Mouse (Mus musculus): ENCODE results near the gene Col25a1.
A peak's percentile ranks its signal among the peaks of the same experiment; 100 is the strongest.

Col25a1 gene

GRCm38 (mm10) chr3:130473211-130473768 lies 342.0 kb downstream of the Col25a1 start:
- DNase-seq (ENCODE audit: low spot score): peak; percentile 36

GRCm38 (mm10) chr3:130473970-130474369 lies 342.7 kb downstream of the Col25a1 start:
- no peak for DNase-seq (ENCODE audit: low spot score)

GRCm38 (mm10) chr3:130482513-130482912 lies 351.2 kb downstream of the Col25a1 start:
- no peak for DNase-seq (ENCODE audit: low spot score)

- no peak for DNase-seq (ENCODE audit: low spot score)
These were observed 357.5 kb downstream of the Col25a1 start for GRCm38 (mm10) chr3:130488839-130489238.

- no peak for DNase-seq (ENCODE audit: low spot score)
These were observed 362.9 kb downstream of the Col25a1 start for GRCm38 (mm10) chr3:130494192-130494591.

DNA sequence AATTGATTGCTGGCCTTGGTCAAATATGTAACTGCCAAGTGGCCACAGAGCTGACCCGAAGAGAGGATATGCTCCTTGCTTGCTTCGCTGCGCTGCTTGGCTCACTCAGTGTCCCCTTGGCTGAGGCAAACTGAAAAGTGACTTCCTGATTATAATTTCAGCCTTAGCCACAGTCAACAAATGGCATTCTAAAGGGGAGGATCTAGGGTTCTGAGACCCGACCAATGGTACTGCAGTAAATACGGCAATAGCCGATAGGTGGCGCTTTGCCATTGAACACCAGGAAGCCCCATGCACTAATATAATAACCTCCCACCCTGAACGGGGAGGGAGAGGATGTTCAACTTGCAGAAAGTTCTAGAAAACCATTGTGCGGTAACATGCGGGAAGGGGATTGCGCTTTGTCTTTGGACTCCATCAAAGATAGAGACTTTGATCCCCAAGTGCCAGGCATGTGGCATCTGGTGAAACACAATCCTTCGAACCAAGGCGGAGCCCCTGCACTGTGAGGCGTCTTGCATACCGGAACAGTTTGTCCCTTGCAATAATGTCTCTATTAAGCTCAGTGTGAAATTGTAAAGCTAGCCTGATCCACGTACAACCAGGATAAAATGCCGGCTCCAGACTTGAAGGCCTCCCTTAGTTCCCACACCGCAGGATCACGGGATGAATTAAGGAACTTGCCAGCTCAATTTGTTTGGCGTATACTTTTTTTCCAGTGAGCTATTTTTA lies 363.5 kb downstream of the Col25a1 start:
- DNase-seq (ENCODE audit: low spot score): peak; percentile 53

DNA sequence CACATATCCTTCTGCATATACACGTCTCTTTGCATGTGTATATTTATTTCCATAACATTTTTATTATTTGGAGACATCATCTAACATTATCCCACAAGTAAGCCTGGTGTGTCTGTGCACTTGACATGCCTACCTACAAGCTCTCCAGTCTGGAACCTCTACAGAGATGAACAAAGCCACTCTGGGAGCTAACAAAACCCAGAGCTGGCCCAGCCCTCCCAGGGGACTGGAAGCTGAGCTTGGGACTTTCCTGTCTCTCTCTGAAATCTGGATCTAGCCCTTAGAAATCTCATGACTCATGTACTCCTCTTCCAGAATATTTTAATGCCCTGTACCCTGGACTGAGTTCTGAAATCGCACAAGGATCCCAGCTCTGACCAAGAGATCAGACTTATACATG lies 365.7 kb downstream of the Col25a1 start:
- DNase-seq (ENCODE audit: low spot score): no peak

DNA sequence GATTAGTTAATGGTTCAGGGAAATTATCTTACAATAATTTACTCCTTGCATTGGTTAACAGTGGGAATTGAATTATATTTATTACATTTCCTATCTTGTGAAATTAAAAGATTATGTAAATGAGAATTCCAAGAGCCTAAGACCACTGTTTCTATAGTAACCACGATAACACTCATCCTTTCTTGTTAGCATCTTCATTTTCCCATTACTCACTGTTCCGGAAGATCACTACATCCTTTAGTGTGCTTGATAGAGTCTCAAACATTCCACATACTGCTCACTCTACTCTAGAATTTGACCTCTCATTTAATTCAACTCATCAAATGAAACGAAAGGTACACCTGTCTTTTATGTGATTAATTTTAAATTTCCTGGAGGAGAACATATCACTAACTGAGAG lies 370.4 kb downstream of the Col25a1 start:
- no peak for DNase-seq (ENCODE audit: low spot score)

GRCm38 (mm10) chr3:130508330-130508729 lies 377.0 kb downstream of the Col25a1 start:
- DNase-seq (ENCODE audit: low spot score): no peak

- DNase-seq (ENCODE audit: low spot score): no peak
These were observed 387.2 kb downstream of the Col25a1 start for GRCm38 (mm10) chr3:130518457-130518879.

GRCm38 (mm10) chr3:130521834-130522476 lies 390.7 kb downstream of the Col25a1 start:
- DNase-seq (ENCODE audit: low spot score): no peak

DNA sequence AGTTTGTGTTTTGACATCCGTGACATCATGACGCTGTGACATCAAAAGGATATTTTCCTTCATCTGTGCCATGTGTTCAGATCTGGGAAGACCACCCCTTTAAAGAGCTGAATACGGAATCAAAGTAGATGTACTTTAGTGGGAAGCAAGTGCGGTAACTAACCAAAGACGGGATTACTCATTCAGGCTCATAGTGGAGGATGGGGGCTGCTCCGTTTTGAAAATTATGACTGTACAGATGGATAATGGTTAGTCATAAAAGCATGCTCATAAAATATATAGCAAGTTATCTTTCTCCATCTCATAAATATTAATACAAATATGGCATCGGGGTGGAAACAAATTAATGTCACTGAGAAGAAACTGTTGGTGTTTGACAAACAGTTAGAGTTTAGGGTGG lies 391.7 kb downstream of the Col25a1 start:
- no peak for DNase-seq (ENCODE audit: low spot score)

GRCm38 (mm10) chr3:130524367-130525137 lies 393.3 kb downstream of the Col25a1 start:
- no peak for DNase-seq (ENCODE audit: low spot score)

DNA sequence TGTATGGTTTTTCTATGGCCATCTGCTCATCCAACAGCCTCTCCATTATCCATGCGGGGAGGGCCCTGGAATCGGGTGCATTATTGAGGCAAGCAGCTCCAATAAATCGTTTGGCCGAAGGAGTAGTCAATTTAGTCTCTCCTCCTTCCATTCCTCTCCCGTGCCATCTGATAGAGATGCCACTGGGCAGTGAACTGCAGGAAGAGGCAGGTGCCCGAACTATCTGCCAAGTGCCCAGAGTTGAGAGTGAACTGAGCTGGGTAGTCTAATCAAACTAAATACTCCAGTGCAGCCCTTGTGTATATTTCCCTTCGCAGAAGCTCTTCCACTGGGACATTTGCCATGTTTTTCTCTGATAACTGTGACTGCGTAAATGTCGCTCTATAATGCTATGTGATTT lies 403.7 kb downstream of the Col25a1 start:
- DNase-seq (ENCODE audit: low spot score): no peak

DNA sequence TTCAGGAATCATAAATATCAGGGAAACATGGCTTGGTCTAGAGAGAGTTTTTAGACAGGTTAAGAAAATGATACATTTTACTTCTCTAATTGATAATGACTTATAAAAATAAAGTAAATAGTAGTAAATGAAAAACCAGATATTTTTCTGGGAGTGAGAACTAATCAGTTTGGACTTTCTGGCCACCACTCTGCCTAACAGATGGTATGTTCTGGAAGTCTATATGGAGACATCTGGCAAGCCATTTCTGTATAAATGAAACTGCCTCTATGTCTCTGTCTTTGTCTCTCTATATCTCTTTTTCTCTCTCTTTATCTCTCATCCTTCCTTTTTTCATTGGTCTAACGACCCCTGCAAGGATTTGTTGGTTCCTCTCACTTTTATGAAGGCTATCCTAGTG lies 410.2 kb downstream of the Col25a1 start:
- no peak for DNase-seq (ENCODE audit: low spot score)

DNA sequence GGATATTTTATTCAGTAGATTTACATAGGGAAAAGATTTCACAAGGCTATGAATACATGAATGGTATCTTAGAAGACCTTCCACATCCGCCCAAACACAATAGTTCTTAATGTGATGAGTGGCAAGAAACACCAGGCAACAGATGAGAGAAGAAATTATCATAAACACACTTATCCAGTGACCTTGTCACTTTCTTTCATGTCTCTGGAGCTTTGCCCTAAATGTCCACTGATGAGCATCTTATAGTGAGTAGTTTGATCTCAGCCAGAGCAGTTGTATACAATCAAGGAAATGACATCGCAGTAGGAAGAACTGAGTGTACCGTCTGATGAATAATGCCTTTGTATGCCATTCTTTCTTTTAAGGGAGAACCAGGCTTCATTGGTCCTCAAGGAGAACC lies 414.7 kb downstream of the Col25a1 start:
- DNase-seq (ENCODE audit: low spot score): no peak

- DNase-seq (ENCODE audit: low spot score): no peak
These were observed 417.8 kb downstream of the Col25a1 start for GRCm38 (mm10) chr3:130549066-130549465.

GRCm38 (mm10) chr3:130556263-130556662 lies 425.0 kb downstream of the Col25a1 start:
- DNase-seq (ENCODE audit: low spot score): no peak

DNA sequence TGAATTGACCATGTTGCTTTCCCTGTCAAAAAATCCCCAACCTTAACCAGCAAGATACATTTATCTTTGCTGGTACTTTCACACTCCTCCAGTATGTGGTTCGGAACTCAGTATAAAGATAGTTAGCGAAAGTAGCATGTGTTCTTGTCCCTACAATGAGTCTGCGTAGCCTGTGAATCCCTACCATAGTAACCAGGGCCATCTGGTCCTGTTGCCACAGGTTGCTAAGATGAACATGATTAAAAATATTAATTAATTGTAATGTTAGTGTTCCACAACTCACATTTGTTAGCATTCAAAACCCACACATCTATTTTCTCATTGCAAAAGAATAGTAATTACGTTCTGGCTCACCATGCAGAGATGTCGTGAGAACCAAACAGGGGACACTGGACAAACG lies 434.3 kb downstream of the Col25a1 start:
- no peak for DNase-seq (ENCODE audit: low spot score)

- no peak for DNase-seq (ENCODE audit: low spot score)
These were observed 437.2 kb downstream of the Col25a1 start for GRCm38 (mm10) chr3:130568331-130569095.

DNA sequence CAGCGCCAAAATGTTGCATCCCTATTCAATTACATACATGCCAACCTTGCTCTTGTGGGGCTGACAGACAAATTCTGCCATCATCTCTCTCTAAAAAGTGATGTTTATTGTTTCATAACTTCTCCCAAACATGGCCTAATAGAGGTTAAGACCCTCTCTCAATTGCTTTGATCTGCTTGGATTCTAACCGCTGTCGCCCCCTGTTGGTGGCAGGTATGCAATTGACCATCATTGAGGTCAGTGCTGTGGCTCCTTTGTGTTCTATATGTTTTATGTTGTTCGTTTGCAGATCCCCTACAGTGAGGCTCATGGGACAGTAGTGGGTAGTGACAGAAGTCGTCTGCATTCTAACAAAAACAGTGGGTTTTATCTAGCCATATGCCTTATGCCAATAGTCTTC lies 441.9 kb downstream of the Col25a1 start:
- DNase-seq (ENCODE audit: low spot score): no peak

- DNase-seq (ENCODE audit: low spot score): peak; percentile 36
These were observed 443.4 kb downstream of the Col25a1 start for GRCm38 (mm10) chr3:130574652-130575051.

Data from lung, postnatal 25 days (tissue).